Mouse (Mus musculus): ENCODE results near the gene Tigd4.

Gene Tigd4

DNA sequence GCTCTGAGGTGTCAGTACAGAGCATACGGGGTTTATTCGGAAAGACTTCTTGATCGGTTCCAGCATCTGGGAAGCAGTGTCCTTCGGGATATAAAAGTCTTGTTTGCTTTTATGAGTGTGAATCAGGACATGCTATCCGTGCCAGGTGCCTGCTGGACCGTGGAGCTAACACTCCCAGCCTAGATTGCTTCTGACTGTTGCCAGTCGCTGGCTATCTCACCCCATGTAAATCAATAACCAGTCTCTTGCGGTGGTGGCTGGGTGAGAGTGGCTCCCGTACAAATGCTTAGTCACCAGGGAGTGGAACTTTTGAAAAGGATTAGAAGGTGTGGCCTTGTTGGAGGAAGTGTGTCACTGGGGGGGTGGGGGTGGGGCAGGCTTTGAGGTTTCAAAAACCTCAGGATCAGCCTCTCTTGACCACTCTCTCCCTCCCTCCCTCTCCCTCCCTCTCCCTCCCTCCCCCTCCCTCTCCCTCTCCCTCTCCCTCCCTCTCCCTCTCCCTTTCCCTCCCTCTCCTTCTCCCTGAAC, 16.9 kb downstream of the Tigd4 start:
- WGBS: 84% methylated on average over 9 of the region's 9 CpGs

DNA sequence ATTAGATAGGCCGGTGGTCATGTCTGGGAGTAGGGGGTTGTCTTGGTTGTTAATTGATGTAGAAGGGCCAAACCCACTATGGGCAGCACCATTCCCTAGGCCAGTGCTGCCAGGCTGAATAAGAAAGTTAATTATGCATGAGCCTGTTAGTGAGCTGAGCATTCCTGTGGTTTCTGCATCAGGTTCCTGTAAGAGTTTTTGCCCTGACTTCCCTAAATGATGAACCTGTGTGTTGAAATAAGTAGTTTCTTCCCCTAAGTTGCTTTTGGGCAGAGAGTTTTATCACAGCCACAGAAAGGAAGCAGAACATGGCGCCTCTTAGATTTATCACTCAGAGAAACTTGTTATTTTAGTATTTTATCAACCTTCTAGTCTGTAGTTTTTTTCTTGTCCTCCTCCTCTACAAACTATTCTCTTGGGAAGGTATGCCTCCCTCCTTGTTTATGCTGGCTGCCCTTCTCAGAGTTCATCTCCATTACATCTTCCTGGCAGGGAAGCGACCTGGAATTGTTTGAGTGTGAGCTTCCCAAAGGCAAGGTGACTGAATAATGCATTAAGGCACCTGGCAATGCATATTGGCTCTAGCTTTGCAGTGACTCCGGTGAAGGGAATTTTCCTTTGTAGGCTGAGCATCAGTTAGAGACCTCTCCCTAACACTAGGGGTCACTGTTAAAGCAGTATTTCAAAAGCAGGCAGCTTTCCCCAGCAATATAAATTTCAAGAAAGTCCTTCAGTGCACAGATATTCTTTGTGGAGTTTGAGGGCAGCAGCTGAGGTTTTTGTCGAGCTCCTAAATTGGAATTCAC, 21.9 kb downstream of the Tigd4 start:
- WGBS: 29% methylated on average over 5 of the region's 5 CpGs

GRCm38 (mm10) chr3:84615856-84616225, 22.5 kb downstream of the Tigd4 start:
- 29% methylated on average over 7 of the region's 7 CpGs for WGBS

- 74% methylated on average over 2 of the region's 2 CpGs for WGBS
These were observed 25.3 kb downstream of the Tigd4 start for GRCm38 (mm10) chr3:84618627-84619026.

GRCm38 (mm10) chr3:84619056-84619455, 25.7 kb downstream of the Tigd4 start:
- WGBS: 98% methylated on average over 7 of the region's 7 CpGs

GRCm38 (mm10) chr3:84619725-84620124, 26.4 kb downstream of the Tigd4 start:
- WGBS: 96% methylated on average over 6 of the region's 6 CpGs

- 74% methylated on average over 3 of the region's 3 CpGs for WGBS
These were observed 28.7 kb downstream of the Tigd4 start for GRCm38 (mm10) chr3:84622026-84622425.

DNA sequence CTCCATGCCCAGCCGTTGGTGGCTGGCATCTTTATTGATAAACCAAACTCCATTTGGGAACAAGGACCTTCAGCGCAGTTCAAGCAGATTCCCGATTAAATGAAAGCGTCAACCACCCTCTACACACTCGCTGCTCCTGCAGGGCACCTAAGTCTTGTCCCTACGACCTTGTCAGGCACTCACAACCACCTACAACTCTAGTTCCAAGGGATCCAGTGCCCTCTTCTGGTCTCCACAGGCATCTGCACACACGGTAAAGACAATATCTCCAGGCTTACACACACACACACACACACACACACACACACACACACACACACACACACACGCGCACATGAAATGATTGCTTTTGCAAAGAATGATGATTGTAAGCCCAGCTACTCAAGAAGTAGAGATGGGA, 38.2 kb downstream of the Tigd4 start:
- 96% methylated on average over 9 of the region's 9 CpGs for WGBS

GRCm38 (mm10) chr3:84637095-84637494, 43.7 kb downstream of the Tigd4 start:
- WGBS: 78% methylated on average over 6 of the region's 6 CpGs

DNA sequence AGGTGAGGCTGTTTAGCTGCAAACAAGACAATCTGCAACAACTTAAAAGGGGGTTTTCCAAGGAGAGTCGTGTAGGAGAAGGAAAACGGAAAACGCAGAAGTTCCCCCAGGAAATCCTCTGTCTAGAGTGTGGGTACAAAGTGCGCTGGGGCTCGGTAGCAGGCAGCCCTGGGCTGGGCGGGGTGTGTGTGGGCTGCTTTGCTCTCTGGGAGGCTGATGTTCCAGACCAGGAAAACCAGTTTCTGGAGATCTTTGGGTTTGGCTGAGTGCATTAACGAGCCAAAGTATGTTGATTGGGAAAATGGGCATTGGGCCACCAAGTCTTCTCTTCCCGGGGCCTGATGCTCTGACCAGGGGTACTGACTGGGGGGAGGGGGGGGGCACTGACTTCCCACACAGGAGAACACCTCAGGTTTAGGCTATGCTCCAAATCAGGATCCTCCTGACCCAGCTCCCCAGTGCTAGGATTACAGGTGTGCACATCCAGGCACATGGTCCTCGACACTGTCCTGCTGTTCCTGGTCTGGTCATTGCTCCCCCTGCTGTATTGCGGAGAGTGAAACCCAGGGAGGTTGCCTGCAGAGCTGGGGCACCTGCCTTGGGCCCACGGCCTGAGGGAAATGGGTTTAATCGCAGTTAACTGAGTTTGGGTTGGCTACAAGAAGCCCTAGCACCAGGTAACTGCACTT, 44.7 kb downstream of the Tigd4 start:
- WGBS: 66% methylated on average over 12 of the region's 12 CpGs

DNA sequence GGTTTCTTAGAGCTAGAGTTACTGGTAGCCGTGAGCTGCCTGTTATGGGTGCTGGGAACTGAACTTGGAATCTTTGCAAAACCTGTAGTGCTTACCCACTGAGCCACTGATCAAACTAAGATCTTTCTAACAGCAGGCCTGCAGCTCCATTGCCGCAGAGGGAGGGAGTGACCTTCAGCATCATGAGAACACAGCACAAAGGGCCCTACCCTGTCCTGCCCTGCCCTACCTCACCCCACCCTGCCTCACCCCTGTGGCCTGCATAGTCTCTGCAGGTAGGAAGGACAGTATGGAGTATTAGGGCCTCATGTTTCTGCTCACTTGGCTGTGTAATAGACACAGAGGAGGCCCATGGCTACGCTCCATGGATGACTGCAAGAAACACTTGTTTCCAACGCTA, 45.5 kb downstream of the Tigd4 start:
- WGBS: 92% methylated on average over 4 of the region's 4 CpGs

DNA sequence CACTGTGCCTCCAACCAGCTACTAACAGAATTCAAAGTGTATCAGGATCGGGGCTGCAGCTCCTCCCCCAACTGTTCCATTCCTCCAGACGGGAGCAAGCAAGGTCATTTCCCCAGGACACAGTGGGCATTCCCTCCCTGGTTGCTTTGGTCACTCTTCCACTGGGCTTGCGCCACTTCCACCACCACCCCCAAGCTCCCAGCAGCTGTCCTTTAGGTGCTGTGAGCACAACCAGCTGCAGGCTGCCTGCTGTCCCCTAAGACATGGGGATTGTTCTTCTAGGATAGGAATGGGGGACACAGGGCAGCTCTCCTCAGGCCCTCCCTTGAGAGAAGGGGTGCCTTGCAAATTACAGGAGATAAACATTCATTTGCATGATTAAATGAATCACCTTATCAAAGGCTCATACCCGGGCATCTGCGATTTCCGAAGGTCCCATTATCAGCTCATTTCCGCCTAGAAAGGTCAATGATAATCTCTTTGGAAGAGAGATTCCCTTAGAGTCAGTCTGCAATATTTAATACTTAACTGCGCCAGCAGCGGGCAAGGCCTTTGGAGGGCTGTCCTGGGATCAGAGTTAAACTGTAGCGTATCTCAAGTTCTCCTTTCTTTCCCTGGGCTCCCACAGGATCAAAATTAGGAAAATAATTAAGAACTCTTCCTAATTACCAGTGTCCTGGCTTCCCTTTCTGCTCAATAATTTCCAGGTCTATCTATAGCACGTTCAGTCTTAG, 46.6 kb downstream of the Tigd4 start:
- WGBS: 80% methylated on average over 11 of the region's 11 CpGs

DNA sequence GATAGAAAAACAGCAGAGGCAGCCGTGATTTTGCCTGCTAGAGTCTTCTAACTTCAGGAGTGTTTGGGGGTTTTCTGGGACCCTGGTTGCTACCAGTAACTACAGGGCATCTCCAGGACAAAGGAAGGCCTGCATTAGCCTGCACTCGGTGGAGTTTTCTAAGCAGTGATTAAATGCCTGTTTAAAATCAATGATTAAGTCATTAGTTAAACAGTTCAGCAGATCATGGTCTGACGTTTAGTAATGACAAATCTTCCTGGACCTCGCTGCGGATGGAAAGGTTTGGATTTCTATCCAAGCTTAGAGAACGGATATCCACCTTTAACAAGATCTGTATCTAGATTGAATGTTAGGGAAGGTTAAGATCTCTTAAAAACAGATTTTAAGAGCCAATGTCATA, 47.2 kb downstream of the Tigd4 start:
- WGBS: 83% methylated on average over 6 of the region's 6 CpGs

DNA sequence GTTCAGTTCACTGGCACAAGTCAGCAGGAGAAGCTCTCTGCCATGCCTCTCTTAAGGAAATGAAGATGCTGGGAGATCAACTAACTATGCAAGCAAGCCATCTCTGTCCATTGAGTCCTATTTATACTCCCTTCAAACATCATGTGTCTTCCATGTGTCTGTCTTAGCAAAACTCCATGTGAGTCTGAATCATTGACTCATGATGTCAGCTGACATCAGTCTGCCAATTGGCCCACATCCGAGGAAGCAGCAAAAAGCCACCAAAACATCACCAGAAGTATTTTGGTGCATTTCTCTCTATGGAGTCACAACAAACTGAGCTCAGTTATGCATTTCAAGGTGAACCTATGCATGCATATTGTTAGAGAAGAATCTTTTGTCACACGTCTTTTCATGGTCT, 48.0 kb downstream of the Tigd4 start:
- 82% methylated on average over 2 of the region's 2 CpGs for WGBS

DNA sequence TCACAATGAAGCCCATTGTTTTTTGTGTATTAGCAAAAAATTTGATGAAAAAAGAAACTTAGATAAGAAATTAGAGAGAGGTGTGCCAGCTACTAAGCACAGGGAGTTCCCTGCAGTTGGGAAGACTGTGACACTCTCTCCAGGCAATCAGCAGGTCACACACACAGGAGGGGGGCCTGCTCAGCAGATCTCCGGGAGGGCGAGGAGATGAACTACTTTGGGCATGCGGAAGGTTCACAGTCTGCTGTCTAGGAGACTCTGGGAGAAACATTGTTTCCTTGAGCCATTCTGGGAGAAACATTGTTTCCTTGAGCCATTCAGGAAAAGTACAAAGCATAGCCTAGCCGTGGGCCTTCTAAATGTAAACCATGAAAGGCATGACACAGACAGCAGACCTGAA, 49.6 kb downstream of the Tigd4 start:
- 77% methylated on average over 4 of the region's 4 CpGs for WGBS

DNA sequence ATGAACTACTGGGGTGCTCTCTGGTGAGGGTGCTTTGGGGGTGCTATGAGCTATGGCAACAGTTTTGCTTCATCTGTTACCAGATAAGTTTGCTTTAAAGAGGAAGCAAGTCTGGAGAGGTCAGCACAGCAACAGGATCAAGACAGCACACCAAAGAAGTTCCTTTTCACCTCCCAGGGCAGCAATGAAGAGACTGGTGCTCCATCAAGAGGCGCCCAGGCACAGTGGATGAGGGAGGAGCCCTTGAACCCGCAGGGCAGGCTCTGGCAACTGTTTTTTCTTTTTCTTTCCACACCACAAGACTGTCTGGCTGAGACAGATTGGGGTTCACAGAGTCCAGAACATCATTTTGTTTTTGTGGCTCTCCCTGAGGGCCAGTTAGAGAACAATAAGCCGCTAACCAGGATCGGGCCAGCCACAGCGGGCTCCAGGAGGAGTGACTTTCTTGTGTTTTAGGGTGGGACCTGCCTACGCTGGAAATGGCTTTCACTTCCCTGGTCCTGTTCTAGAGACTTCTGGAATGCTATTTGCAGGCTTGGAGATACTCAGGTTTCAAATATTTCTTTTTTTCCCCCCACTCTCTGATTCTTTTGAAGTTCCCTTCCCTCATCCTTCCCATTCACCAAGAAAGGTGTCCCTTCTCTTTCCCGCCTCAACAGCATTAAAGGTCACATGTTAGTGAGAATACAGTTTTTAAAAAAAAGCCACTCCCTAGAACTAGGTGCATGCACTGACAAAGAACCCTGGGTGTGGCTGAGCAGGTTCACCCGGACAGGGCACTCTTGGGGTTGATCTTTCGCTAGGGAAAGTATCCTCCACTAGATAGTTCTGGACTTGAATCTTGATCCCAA, 52.0 kb downstream of the Tigd4 start:
- WGBS: 91% methylated on average over 9 of the region's 9 CpGs

- WGBS: 97% methylated on average over 3 of the region's 3 CpGs
These were observed 52.6 kb downstream of the Tigd4 start for GRCm38 (mm10) chr3:84646007-84646290.

DNA sequence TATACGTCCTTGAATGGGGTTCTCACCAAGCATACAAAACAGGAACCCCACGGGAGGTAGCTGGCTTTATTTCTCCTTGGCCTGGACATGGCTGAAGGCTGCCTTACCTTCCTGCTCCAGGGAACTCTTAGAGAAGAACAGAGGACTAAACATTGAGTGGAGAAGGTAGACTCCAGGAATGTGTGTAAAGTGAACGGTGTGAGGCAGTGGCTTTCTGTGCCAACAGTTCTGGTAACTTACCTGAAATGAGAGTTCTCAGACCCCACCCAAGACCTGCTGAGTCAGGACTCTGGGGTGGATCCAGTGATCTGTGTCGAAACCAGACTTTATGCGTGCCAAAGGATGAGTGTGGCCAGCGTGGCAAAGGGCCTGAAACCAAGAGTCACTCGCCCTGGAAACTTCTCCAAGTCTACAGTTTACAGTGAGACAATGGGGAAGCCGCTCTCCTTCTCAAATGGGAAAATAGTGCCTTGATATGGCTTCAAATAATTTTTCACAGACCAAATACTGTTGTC, 53.0 kb downstream of the Tigd4 start:
- 84% methylated on average over 8 of the region's 8 CpGs for WGBS
